ENCODE assay signal across 8 mouse cellular contexts in genomic region chr7:126754866-126755265, GRCm38 (mm10). TPM values are rescaled to one million over a fixed set of nuclear protein-coding genes. Genes with fewer than 3 reads are reported as not detected.
A peak's percentile ranks its signal among the peaks of the same experiment; 100 is the strongest.
DNase-seq lines count a peak whose midpoint lies in the region; ATAC-seq and TF ChIP-seq lines count a peak whose summit lies in the region.

No protein-coding gene starts in this region.

- H3K4me2 ChIP-seq in liver, embryonic 11.5 days = peak overlapping the region; percentile 16
- H3K4me2 ChIP-seq in stomach, embryonic 14.5 days (replicated peaks; ENCODE audit: low read depth, low read length) = no peak overlapping the region; the same call in 1 of the 2 replicates

- peak; percentile 72 for DNase-seq in CD4-positive helper T cell, adult 2 months (ENCODE audit: low read depth, low spot score)
- DNase-seq in adrenal gland, postnatal 14 days = peak; percentile 87
- DNase-seq in embryonic facial prominence, embryonic 10.5 days (ENCODE audit: low spot score) = peak; percentile 86
- DNase-seq in heart, adult 2 months = peak; percentile 80 to 82
- peak; percentile 75 for DNase-seq in kidney, adult 11 months
- peak; percentile 75 for DNase-seq in liver, embryonic 11.5 days (ENCODE audit: low spot score)

- no peak for TF ChIP-seq POLR2A in heart, adult 2 months (IDR thresholded peaks at IDR 0.05; ENCODE audit: insufficient read depth, low read depth, low read length)

- H3K36me3 ChIP-seq in embryonic facial prominence, embryonic 10.5 days (replicated peaks) = no peaks in the 10 kb centered on the region
- H3K36me3 ChIP-seq in heart, adult 2 months (ENCODE audit: control insufficient read depth, insufficient read depth, low read length) = no peaks in the 10 kb centered on the region
- H3K36me3 ChIP-seq in liver, embryonic 11.5 days (ENCODE audit: control insufficient read depth, insufficient read depth, low read length) = no peaks in the 10 kb centered on the region
- H3K36me3 ChIP-seq in stomach, embryonic 14.5 days (ENCODE audit: control insufficient read depth, insufficient read depth, low read length) = no peaks in the 10 kb centered on the region

- no peaks in the 10 kb centered on the region; the same call in 1 of the 2 replicates for H3K79me2 ChIP-seq in heart, adult 2 months (replicated peaks; ENCODE audit: control insufficient read depth, insufficient read depth, low read length)

- H3K9me3 ChIP-seq in embryonic facial prominence, embryonic 10.5 days = no peaks in the 10 kb centered on the region
- H3K9me3 ChIP-seq in liver, embryonic 11.5 days (ENCODE audit: control insufficient read depth, low read length) = no peaks in the 10 kb centered on the region
- no peaks in the 10 kb centered on the region for H3K9me3 ChIP-seq in stomach, embryonic 14.5 days (ENCODE audit: control insufficient read depth, low read depth, low read length)

- WGBS in embryonic facial prominence, embryonic 10.5 days = 2% methylated on average over 9 of the region's 9 CpGs
- under 1% methylated on average over 9 of the region's 9 CpGs for WGBS in heart, adult 2 months
- WGBS in liver, embryonic 11.5 days = under 1% methylated on average over 9 of the region's 9 CpGs
- WGBS in stomach, embryonic 14.5 days = under 1% methylated on average over 9 of the region's 9 CpGs

- no peak; the same call in 1 of the 2 replicates for TF ChIP-seq CTCF in heart, adult 2 months (IDR thresholded peaks at IDR 0.05)

- ATAC-seq in liver, embryonic 11.5 days (replicated peaks; ENCODE audit: low FRiP score) = peak; percentile 54; the same call in 1 of the 2 replicates
- 0 out of 2 replicates have a peak, but pooled peaks have one; percentile 29 for ATAC-seq in monocyte, adult 5-6 weeks (replicated peaks; ENCODE audit: insufficient number of reproducible peaks, low FRiP score, low TSS enrichment, poor library complexity, severe bottlenecking)
- peak; percentile 73; the same call in 1 of the 2 replicates for ATAC-seq in stomach, embryonic 14.5 days (ENCODE audit: insufficient number of reproducible peaks, insufficient read depth, low FRiP score, low read depth)

- intact Hi-C loops in heart, adult 2 months (cut with DNase I) = loop anchor here (2.0 kb wide), 1 partner anchor 350 kb away; no protein-coding TSS in a partner anchor

- H3K4me1 ChIP-seq in embryonic facial prominence, embryonic 10.5 days = peaks cover 24% of the 10 kb centered on the region
- peaks cover 3% of the 10 kb centered on the region; the same call in 1 of the 2 replicates for H3K4me1 ChIP-seq in heart, adult 2 months (ENCODE audit: control insufficient read depth, insufficient read depth, low read length)
- H3K4me1 ChIP-seq in liver, embryonic 11.5 days (replicated peaks; ENCODE audit: control insufficient read depth, insufficient read depth, low read length) = peaks cover 3% of the 10 kb centered on the region; the same call in 1 of the 2 replicates
- peaks cover 3% of the 10 kb centered on the region; the same call in 1 of the 2 replicates for H3K4me1 ChIP-seq in stomach, embryonic 14.5 days (ENCODE audit: control insufficient read depth, insufficient read depth, low read length)

- peak overlapping the region; percentile 75 for H3K27ac ChIP-seq in embryonic facial prominence, embryonic 10.5 days (replicated peaks)
- peak overlapping the region; percentile 69 for H3K27ac ChIP-seq in heart, adult 2 months
- no peak overlapping the region for H3K27ac ChIP-seq in liver, embryonic 11.5 days (ENCODE audit: low read depth, low read length)
- H3K27ac ChIP-seq in stomach, embryonic 14.5 days (ENCODE audit: low read length) = 0 out of 2 replicates have a peak overlapping the region, but pooled peaks have one; percentile 12

- peak overlapping the region; percentile 72 for H3K9ac ChIP-seq in heart, adult 2 months (ENCODE audit: low read depth, low read length)
- H3K9ac ChIP-seq in liver, embryonic 11.5 days (ENCODE audit: low read depth, low read length) = no peak overlapping the region
- no peak overlapping the region for H3K9ac ChIP-seq in stomach, embryonic 14.5 days (replicated peaks; ENCODE audit: low read depth, low read length)

- no peaks in the 10 kb centered on the region for H3K27me3 ChIP-seq in embryonic facial prominence, embryonic 10.5 days (replicated peaks; ENCODE audit: low read depth, poor library complexity, severe bottlenecking)
- H3K27me3 ChIP-seq in heart, adult 2 months (ENCODE audit: control insufficient read depth, insufficient read depth, low read length) = no peaks in the 10 kb centered on the region
- no peaks in the 10 kb centered on the region for H3K27me3 ChIP-seq in liver, embryonic 11.5 days (replicated peaks; ENCODE audit: control insufficient read depth, insufficient read depth, low read length)
- H3K27me3 ChIP-seq in stomach, embryonic 14.5 days (ENCODE audit: control insufficient read depth, insufficient read depth, low read length) = no peaks in the 10 kb centered on the region

- TF ChIP-seq EP300 in heart, adult 2 months (IDR thresholded peaks at IDR 0.05; ENCODE audit: insufficient read depth, low read depth, low read length) = peak; percentile 78; the same call in 1 of the 2 replicates

- 0 out of 2 replicates have a peak overlapping the region, but pooled peaks have one; percentile 4 for H3K4me3 ChIP-seq in embryonic facial prominence, embryonic 10.5 days
- no peak overlapping the region for H3K4me3 ChIP-seq in heart, adult 2 months
- H3K4me3 ChIP-seq in liver, embryonic 11.5 days (ENCODE audit: low read depth, low read length) = no peak overlapping the region
- no peak overlapping the region for H3K4me3 ChIP-seq in stomach, embryonic 14.5 days (ENCODE audit: low read depth, low read length)

RNA-seq across cellular contexts. Expression of gene Mapk3, which starts 4.5 kb away (rescaled TPM):
- total RNA-seq in adrenal gland, postnatal 14 days (2021) = 128 and 136 TPM in 2 replicates
- polyA plus RNA-seq in embryonic facial prominence, embryonic 10.5 days (2016; fragmentation: Nextera tagmentation; extraction: Ambion mirVana) = 51.9 and 57.2 TPM in 2 replicates
- 10 to 100 TPM; 45.9 to 53.1 TPM for total RNA-seq in heart, adult 2 months (2021)
- polyA plus RNA-seq in heart, adult 2 months (2012; rRNA removed) = 111 and 120 TPM in 2 replicates
- polyA plus RNA-seq in liver, embryonic 11.5 days (2014; fragmentation: Nextera tagmentation; extraction: Ambion mirVana) = 34.0 and 39.3 TPM in 2 replicates
- total RNA-seq in monocyte, adult 5-6 weeks (2017) = 40.9 to 55.3 TPM (median 48.6 TPM) in 3 replicates
- 98.4 and 105 TPM in 2 replicates for polyA plus RNA-seq in stomach, embryonic 14.5 days (2014; fragmentation: Nextera tagmentation; extraction: Ambion mirVana)

RNA-seq across cellular contexts. Expression of gene Gdpd3, which starts 11.3 kb away (rescaled TPM):
- total RNA-seq in adrenal gland, postnatal 14 days (2021) = 3.8 and 5.6 TPM in 2 replicates
- polyA plus RNA-seq in embryonic facial prominence, embryonic 10.5 days (2016; fragmentation: Nextera tagmentation; extraction: Ambion mirVana) = 0.96 and 1.8 TPM in 2 replicates
- total RNA-seq in heart, adult 2 months (2021) = 1 to 10 TPM; 1.3 TPM
- polyA plus RNA-seq in heart, adult 2 months (2012; rRNA removed) = 4.3 and 75.7 TPM in 2 replicates
- 0.87 and 0.96 TPM in 2 replicates for polyA plus RNA-seq in liver, embryonic 11.5 days (2014; fragmentation: Nextera tagmentation; extraction: Ambion mirVana)
- 18.3 to 26.4 TPM (median 23.7 TPM) in 3 replicates for total RNA-seq in monocyte, adult 5-6 weeks (2017)
- polyA plus RNA-seq in stomach, embryonic 14.5 days (2014; fragmentation: Nextera tagmentation; extraction: Ambion mirVana) = 1.6 and 2.8 TPM in 2 replicates

RNA-seq across cellular contexts. Expression of gene Ypel3, which starts 21.9 kb away (rescaled TPM):
- total RNA-seq in adrenal gland, postnatal 14 days (2021) = 129 and 173 TPM in 2 replicates
- 51.1 and 64.4 TPM in 2 replicates for polyA plus RNA-seq in embryonic facial prominence, embryonic 10.5 days (2016; fragmentation: Nextera tagmentation; extraction: Ambion mirVana)
- total RNA-seq in heart, adult 2 months (2021) = 10 to 100 TPM; 60.2 to 89.9 TPM
- 115 and 144 TPM in 2 replicates for polyA plus RNA-seq in heart, adult 2 months (2012; rRNA removed)
- polyA plus RNA-seq in liver, embryonic 11.5 days (2014; fragmentation: Nextera tagmentation; extraction: Ambion mirVana) = 49.1 and 52.2 TPM in 2 replicates
- total RNA-seq in monocyte, adult 5-6 weeks (2017) = 139 to 175 TPM (median 161 TPM) in 3 replicates
- polyA plus RNA-seq in stomach, embryonic 14.5 days (2014; fragmentation: Nextera tagmentation; extraction: Ambion mirVana) = 103 and 116 TPM in 2 replicates

RNA-seq across cellular contexts. Expression of gene Tbx6, which starts 26.4 kb away (rescaled TPM):
- total RNA-seq in adrenal gland, postnatal 14 days (2021) = 1.2 and 1.5 TPM in 2 replicates
- 0.36 and 0.60 TPM in 2 replicates for polyA plus RNA-seq in embryonic facial prominence, embryonic 10.5 days (2016; fragmentation: Nextera tagmentation; extraction: Ambion mirVana)
- total RNA-seq in heart, adult 2 months (2021) = under 1 TPM; 0.44 to 0.66 TPM
- 2.3 and 2.9 TPM in 2 replicates for polyA plus RNA-seq in heart, adult 2 months (2012; rRNA removed)
- 0.22 and 0.55 TPM in 2 replicates for polyA plus RNA-seq in liver, embryonic 11.5 days (2014; fragmentation: Nextera tagmentation; extraction: Ambion mirVana)
- total RNA-seq in monocyte, adult 5-6 weeks (2017) = 2.0 to 3.8 TPM (median 2.2 TPM) in 3 replicates
- 0.56 and 0.95 TPM in 2 replicates for polyA plus RNA-seq in stomach, embryonic 14.5 days (2014; fragmentation: Nextera tagmentation; extraction: Ambion mirVana)

RNA-seq across cellular contexts. Expression of gene Ppp4c, which starts 37.4 kb away (rescaled TPM):
- 94.7 and 109 TPM in 2 replicates for total RNA-seq in adrenal gland, postnatal 14 days (2021)
- polyA plus RNA-seq in embryonic facial prominence, embryonic 10.5 days (2016; fragmentation: Nextera tagmentation; extraction: Ambion mirVana) = 390 and 408 TPM in 2 replicates
- total RNA-seq in heart, adult 2 months (2021) = 10 to 100 TPM; 31.8 to 31.9 TPM
- polyA plus RNA-seq in heart, adult 2 months (2012; rRNA removed) = 65.6 and 99.5 TPM in 2 replicates
- 266 and 269 TPM in 2 replicates for polyA plus RNA-seq in liver, embryonic 11.5 days (2014; fragmentation: Nextera tagmentation; extraction: Ambion mirVana)
- 235 to 253 TPM (median 240 TPM) in 3 replicates for total RNA-seq in monocyte, adult 5-6 weeks (2017)
- polyA plus RNA-seq in stomach, embryonic 14.5 days (2014; fragmentation: Nextera tagmentation; extraction: Ambion mirVana) = 239 and 258 TPM in 2 replicates
